Mouse (Mus musculus) embryonic fibroblast, embryonic 13.5 days (primary cell): Measurements from ENCODE around the gene Pde10a.

Experiments used
- CTCF ChIP-seq: IDR thresholded peaks from 2 replicates; pipeline ENCODE4 v1.5.1; 2011; ENCODE audit warnings: mild to moderate bottlenecking, control low read depth, low read length, moderate library complexity, borderline replicate concordance; ENCODE audit not compliant: insufficient read depth
- POLR2A ChIP-seq: IDR thresholded peaks from 2 replicates; pipeline ENCODE4 v1.6.1; 2011; ENCODE audit warnings: low read depth, mild to moderate bottlenecking, control low read depth, low read length, moderate library complexity

DNA sequence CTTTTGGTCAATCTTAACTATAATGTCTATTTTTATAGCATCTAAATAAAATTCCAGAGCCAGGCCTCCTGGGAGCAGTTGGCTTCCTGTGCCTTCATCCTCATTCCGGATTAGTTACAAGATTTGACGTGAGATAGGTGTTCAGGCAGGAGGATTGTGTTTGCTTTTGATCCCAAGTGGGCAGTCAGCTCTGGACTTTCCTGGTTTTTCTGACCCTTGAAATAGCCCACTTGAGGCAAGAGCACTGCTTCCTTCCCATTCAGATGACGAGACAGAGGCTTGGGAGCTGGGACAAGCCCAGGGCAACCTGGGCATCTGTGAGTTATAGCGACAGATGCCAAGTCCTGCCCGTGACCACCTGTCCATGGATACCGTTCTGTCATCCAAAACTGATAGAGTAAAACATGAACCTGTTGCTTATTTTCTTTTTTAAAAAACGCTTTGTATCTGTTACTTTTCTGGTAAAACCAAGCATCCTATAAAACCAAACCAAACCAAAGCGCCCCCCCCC, 199.3 kb downstream of the Pde10a start:
- no peak for TF ChIP-seq CTCF
- TF ChIP-seq POLR2A: no peak
